Mouse (Mus musculus) ES-E14 (cell line): ENCODE results near the gene Tmem230.

Source experiments
- CHD2 ChIP-seq: IDR thresholded peaks from 2 replicates; pipeline ENCODE4 v1.6.1; 2014; ENCODE audit warnings: mild to moderate bottlenecking, low read depth, low read length, inconsistent platforms
- HCFC1 ChIP-seq: IDR thresholded peaks from 2 replicates; pipeline ENCODE4 v1.6.1; 2012; ENCODE audit warnings: low read length, inconsistent platforms, borderline replicate concordance; ENCODE audit not compliant: insufficient read depth
- MAFK ChIP-seq: IDR thresholded peaks from 2 replicates; pipeline ENCODE4 v1.6.1; 2014; ENCODE audit warnings: mild to moderate bottlenecking, low read depth, low read length, inconsistent platforms; ENCODE audit not compliant: insufficient read depth
- ZC3H11A ChIP-seq: IDR thresholded peaks from 2 replicates; pipeline ENCODE4 v1.6.1; 2012; ENCODE audit warnings: low read depth, mild to moderate bottlenecking, inconsistent platforms, low read length, borderline replicate concordance
- ZNF384 ChIP-seq: IDR thresholded peaks from 2 replicates; pipeline ENCODE4 v1.6.1; 2012; ENCODE audit warnings: low read depth, low read length, inconsistent platforms

- TF ChIP-seq HCFC1 (no peak), CHD2 (no peak), ZNF384 (no peak), ZC3H11A (no peak), MAFK (no peak)
These were observed 25.2 kb upstream of the Tmem230 start for GRCm38 (mm10) chr2:132272694-132273389.
